Mouse (Mus musculus) hindbrain, embryonic 11.5 days (tissue): ENCODE data around the gene Papola. TPM values are rescaled to one million over a fixed set of nuclear protein-coding genes. Genes with fewer than 3 reads are reported as not detected.

ENCODE experiments used
- ATAC-seq: fragments of 200-750 bp; cut with Nextera tagmentation; 2 replicates; pipeline ENCODE4 v1.8.0; 2017; ENCODE audit warnings: mild to moderate bottlenecking, moderate TSS enrichment, moderate library complexity; ENCODE audit not compliant: low FRiP score
- DNase-seq: peaks from one replicate; pipeline ENCODE4 v3.0.0-alpha.2; 2015; ENCODE audit warnings: low spot score
- H3K27ac ChIP-seq: fragments of 300-500 bp; sonication (generic); 2 replicates; pipeline ENCODE4 v1.5.1; 2014; ENCODE audit warnings: mild to moderate bottlenecking, low read depth, low read length
- H3K27me3 ChIP-seq: fragments of 300-500 bp; sonication (generic); 2 replicates; pipeline ENCODE4 v1.6.1; 2014; ENCODE audit warnings: mild to moderate bottlenecking, low read length, moderate library complexity, mixed read lengths; ENCODE audit not compliant: control insufficient read depth, insufficient read depth
- H3K36me3 ChIP-seq: fragments of 300-500 bp; sonication (generic); 2 replicates; pipeline ENCODE4 v1.6.1; 2014; ENCODE audit warnings: mild to moderate bottlenecking, low read length, moderate library complexity, mixed read lengths; ENCODE audit not compliant: control insufficient read depth, insufficient read depth
- H3K4me1 ChIP-seq: fragments of 300-500 bp; sonication (generic); replicated peaks from 2 replicates; pipeline ENCODE4 v1.6.1; 2014; ENCODE audit warnings: low read length, mixed read lengths; ENCODE audit not compliant: control insufficient read depth, insufficient read depth
- H3K4me2 ChIP-seq: fragments of 300-500 bp; sonication (generic); replicated peaks from 2 replicates; pipeline ENCODE4 v1.6.1; 2014; ENCODE audit warnings: mild to moderate bottlenecking, low read depth, low read length
- H3K4me3 ChIP-seq: fragments of 300-500 bp; sonication (generic); 2 replicates; pipeline ENCODE4 v1.5.1; 2014; ENCODE audit warnings: low read depth, low read length
- H3K9ac ChIP-seq: fragments of 300-500 bp; sonication (generic); 2 replicates; pipeline ENCODE4 v1.6.1; 2014; ENCODE audit warnings: low read depth, low read length
- H3K9me3 ChIP-seq: fragments of 300-500 bp; sonication (generic); 2 replicates; pipeline ENCODE4 v1.6.1; 2016; ENCODE audit warnings: low read length; ENCODE audit not compliant: control insufficient read depth
- WGBS: fragments of 180-500 bp; shearing (Covaris S2); extraction: QIAGEN DNeasy Blood & Tissue Kit; methylation state at CpG from one replicate; pipeline ENCODE4 v1.1.7; 2014; 5-methylcytosine and 5-hydroxymethylcytosine counted together
- polyA plus RNA-seq: library from polyadenylated mRNA; unstranded; fragments of >200 nt; fragmentation: Nextera tagmentation; extraction: Ambion mirVana; gene quantifications from 2 replicates; pipeline ENCODE4 v1.2.1, GENCODE M21; 2014

Papola gene
- polyA plus RNA-seq, 1 experiment from 2014 or later = 257 TPM

GRCm38 (mm10) chr12:105786113-105786512 lies 1.6 kb downstream of the Papola start:
- DNase-seq (no peak), ATAC-seq (no peak)
- Histone ChIP-seq H3K4me3 (peak overlapping the region; percentile 92), H3K9ac (no peak overlapping the region), H3K27me3 (no peaks in the 10 kb centered on the region), H3K27ac (no peak overlapping the region), H3K4me2 (peak overlapping the region; percentile 71), H3K9me3 (no peaks in the 10 kb centered on the region), H3K4me1 (peaks cover 2% of the 10 kb centered on the region; the same call in 1 of the 2 replicates), H3K36me3 (no peaks in the 10 kb centered on the region)
- WGBS = 88% methylated on average over 1 of the region's 1 CpGs

- DNase-seq (no peak), ATAC-seq (no peak)
- Histone ChIP-seq H3K4me1 (peaks cover 2% of the 10 kb centered on the region; the same call in 1 of the 2 replicates), H3K4me3 (no peak overlapping the region), H3K9ac (no peak overlapping the region), H3K27me3 (no peaks in the 10 kb centered on the region), H3K36me3 (no peaks in the 10 kb centered on the region), H3K4me2 (no peak overlapping the region), H3K27ac (no peak overlapping the region), H3K9me3 (no peaks in the 10 kb centered on the region)
- 97% methylated on average over 2 of the region's 2 CpGs for WGBS
Observed at GRCm38 (mm10) chr12:105787626-105788025, 3.1 kb downstream of the Papola start.

GRCm38 (mm10) chr12:105789885-105790284 lies 5.4 kb downstream of the Papola start:
- H3K36me3 ChIP-seq = no peaks in the 10 kb centered on the region

GRCm38 (mm10) chr12:105794896-105795295 lies 10.4 kb downstream of the Papola start:
- no peak overlapping the region for H3K9ac ChIP-seq
- H3K4me3 ChIP-seq = no peak overlapping the region
- H3K27ac ChIP-seq = no peak overlapping the region
- no peaks in the 10 kb centered on the region for H3K4me1 ChIP-seq
- no peaks in the 10 kb centered on the region for H3K9me3 ChIP-seq
- whole genome bisulfite sequencing = 95% methylated on average over 2 of the region's 2 CpGs
- H3K4me2 ChIP-seq = no peak overlapping the region
- H3K27me3 ChIP-seq = no peaks in the 10 kb centered on the region
- DNase-seq (no peak), ATAC-seq (no peak)
- no peaks in the 10 kb centered on the region for H3K36me3 ChIP-seq

More at GRCm38 (mm10) chr12:105789885-105790284, 5.4 kb downstream of the Papola start:
- Histone ChIP-seq H3K4me3 (no peak overlapping the region), H3K9ac (no peak overlapping the region), H3K27ac (no peak overlapping the region), H3K27me3 (no peaks in the 10 kb centered on the region), H3K4me2 (no peak overlapping the region), H3K4me1 (peaks cover 2% of the 10 kb centered on the region; the same call in 1 of the 2 replicates), H3K9me3 (no peaks in the 10 kb centered on the region)
- ATAC-seq = no peak
- 94% methylated on average over 6 of the region's 6 CpGs for WGBS
- no peak for DNase-seq

- Histone ChIP-seq H3K9ac (no peak overlapping the region), H3K27ac (no peak overlapping the region), H3K4me2 (no peak overlapping the region), H3K4me3 (no peak overlapping the region), H3K4me1 (no peaks in the 10 kb centered on the region), H3K36me3 (no peaks in the 10 kb centered on the region), H3K27me3 (no peaks in the 10 kb centered on the region), H3K9me3 (no peaks in the 10 kb centered on the region)
- DNase-seq (no peak), ATAC-seq (no peak)
Observed at GRCm38 (mm10) chr12:105798001-105798400, 13.5 kb downstream of the Papola start.

- Histone ChIP-seq H3K4me3 (no peak overlapping the region), H3K36me3 (0 out of 2 replicates have a peak, but pooled peaks cover 2% of the 10 kb centered on the region), H3K4me1 (no peaks in the 10 kb centered on the region), H3K9me3 (no peaks in the 10 kb centered on the region), H3K9ac (no peak overlapping the region), H3K27me3 (no peaks in the 10 kb centered on the region), H3K4me2 (no peak overlapping the region), H3K27ac (no peak overlapping the region)
- 96% methylated on average over 3 of the region's 3 CpGs for WGBS
- ATAC-seq = no peak
- no peak for DNase-seq
Observed at GRCm38 (mm10) chr12:105805790-105806189, 21.3 kb downstream of the Papola start.

GRCm38 (mm10) chr12:105806205-105806604 lies 21.7 kb downstream of the Papola start:
- ATAC-seq (no peak), DNase-seq (no peak)
- H3K27me3 ChIP-seq = no peaks in the 10 kb centered on the region
- 0 out of 2 replicates have a peak, but pooled peaks cover 2% of the 10 kb centered on the region for H3K36me3 ChIP-seq
- no peak overlapping the region for H3K27ac ChIP-seq
- H3K9ac ChIP-seq = no peak overlapping the region
- H3K9me3 ChIP-seq = no peaks in the 10 kb centered on the region
- H3K4me2 ChIP-seq = no peak overlapping the region
- H3K4me3 ChIP-seq = no peak overlapping the region
- 98% methylated on average over 3 of the region's 3 CpGs for WGBS
- no peaks in the 10 kb centered on the region for H3K4me1 ChIP-seq

- ATAC-seq (no peak), DNase-seq (no peak)
- Histone ChIP-seq H3K4me1 (no peaks in the 10 kb centered on the region), H3K4me3 (no peak overlapping the region), H3K9ac (no peak overlapping the region), H3K4me2 (no peak overlapping the region), H3K27me3 (no peaks in the 10 kb centered on the region), H3K36me3 (0 out of 2 replicates have a peak, but pooled peaks cover 6% of the 10 kb centered on the region), H3K27ac (no peak overlapping the region), H3K9me3 (no peaks in the 10 kb centered on the region)
- WGBS = 97% methylated on average over 7 of the region's 7 CpGs
Observed at GRCm38 (mm10) chr12:105807416-105807815, 22.9 kb downstream of the Papola start.

- no peak for DNase-seq
- WGBS = 96% methylated on average over 3 of the region's 3 CpGs
- Histone ChIP-seq H3K4me1 (no peaks in the 10 kb centered on the region), H3K36me3 (peaks cover 8% of the 10 kb centered on the region; the same call in 1 of the 2 replicates), H3K27me3 (no peaks in the 10 kb centered on the region), H3K9me3 (no peaks in the 10 kb centered on the region), H3K9ac (no peak overlapping the region), H3K27ac (no peak overlapping the region), H3K4me2 (no peak overlapping the region), H3K4me3 (no peak overlapping the region)
- ATAC-seq = no peak
Observed at GRCm38 (mm10) chr12:105808945-105809344, 24.5 kb downstream of the Papola start.
